Mouse (Mus musculus): ENCODE results near the gene Lamc2. TPM values are rescaled to one million over a fixed set of nuclear protein-coding genes. Genes with fewer than 3 reads are reported as not detected.

Lamc2 gene
- polyA plus RNA-seq, 1 experiment from 2014 or later, result 1.2 TPM

- ATAC-seq (replicated peaks), result no peak
- no peaks in the 10 kb centered on the region for H3K36me3 ChIP-seq
- no peaks in the 10 kb centered on the region for H3K27me3 ChIP-seq
These were observed 13.9 kb downstream of the Lamc2 start for GRCm38 (mm10) chr1:153172291-153172731.

GRCm38 (mm10) chr1:153171011-153171410 is 15.2 kb downstream of the Lamc2 start:
- no peak for ATAC-seq (replicated peaks)
- no peaks in the 10 kb centered on the region for H3K9me3 ChIP-seq

More at GRCm38 (mm10) chr1:153172291-153172731, 13.9 kb downstream of the Lamc2 start:
- H3K9me3 ChIP-seq, result no peaks in the 10 kb centered on the region
- no peak overlapping the region for H3K4me2 ChIP-seq (replicated peaks)
- no peak overlapping the region for H3K27ac ChIP-seq (replicated peaks)
- no peak overlapping the region for H3K9ac ChIP-seq (replicated peaks)
- 30% methylated on average over 9 of the region's 9 CpGs for WGBS
- H3K4me3 ChIP-seq, result no peak overlapping the region
- H3K4me1 ChIP-seq, result no peaks in the 10 kb centered on the region

DNA sequence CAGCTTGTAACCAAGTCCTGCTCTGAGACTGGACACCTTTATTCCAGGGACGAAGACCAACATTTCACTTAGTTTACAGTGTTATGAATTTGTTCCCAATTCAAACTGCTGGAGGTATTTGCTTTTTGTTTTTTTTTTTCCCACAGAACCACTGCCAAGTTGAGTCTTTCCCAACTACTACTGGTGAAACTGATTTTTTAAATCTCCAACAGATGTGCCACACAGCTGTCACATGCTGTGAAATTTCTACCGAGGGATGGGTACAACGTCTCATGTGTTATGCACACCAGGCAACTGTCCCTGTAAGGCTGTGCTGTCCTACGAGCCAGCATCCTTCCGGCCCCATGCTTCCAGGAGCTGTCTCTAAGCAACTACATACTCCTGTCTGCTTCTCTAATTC is 18.0 kb downstream of the Lamc2 start:
- WGBS, result 84% methylated on average over 5 of the region's 5 CpGs
- Histone ChIP-seq H3K9me3 (no peaks in the 10 kb centered on the region), H3K36me3 (no peaks in the 10 kb centered on the region), H3K4me1 (no peaks in the 10 kb centered on the region), H3K4me3 (no peak overlapping the region), H3K27me3 (no peaks in the 10 kb centered on the region), H3K4me2 (replicated peaks) (no peak overlapping the region), H3K27ac (replicated peaks) (no peak overlapping the region), H3K9ac (replicated peaks) (no peak overlapping the region)
- no peak for ATAC-seq (replicated peaks)

More at GRCm38 (mm10) chr1:153171011-153171410, 15.2 kb downstream of the Lamc2 start:
- Histone ChIP-seq H3K27ac (replicated peaks) (no peak overlapping the region), H3K27me3 (no peaks in the 10 kb centered on the region), H3K4me2 (replicated peaks) (no peak overlapping the region), H3K9ac (replicated peaks) (no peak overlapping the region), H3K36me3 (no peaks in the 10 kb centered on the region), H3K4me3 (no peak overlapping the region), H3K4me1 (no peaks in the 10 kb centered on the region)
- WGBS, result 82% methylated on average over 10 of the region's 10 CpGs

- ATAC-seq (replicated peaks), result no peak
- H3K9ac ChIP-seq (replicated peaks), result no peak overlapping the region
- no peak overlapping the region for H3K4me3 ChIP-seq
- H3K4me1 ChIP-seq, result no peaks in the 10 kb centered on the region
- H3K9me3 ChIP-seq, result no peaks in the 10 kb centered on the region
- no peaks in the 10 kb centered on the region for H3K27me3 ChIP-seq
- no peak overlapping the region for H3K4me2 ChIP-seq (replicated peaks)
- H3K36me3 ChIP-seq, result no peaks in the 10 kb centered on the region
- no peak overlapping the region for H3K27ac ChIP-seq (replicated peaks)
- WGBS, result 94% methylated on average over 3 of the region's 3 CpGs
These were observed 22.4 kb downstream of the Lamc2 start for GRCm38 (mm10) chr1:153163831-153164230.

DNA sequence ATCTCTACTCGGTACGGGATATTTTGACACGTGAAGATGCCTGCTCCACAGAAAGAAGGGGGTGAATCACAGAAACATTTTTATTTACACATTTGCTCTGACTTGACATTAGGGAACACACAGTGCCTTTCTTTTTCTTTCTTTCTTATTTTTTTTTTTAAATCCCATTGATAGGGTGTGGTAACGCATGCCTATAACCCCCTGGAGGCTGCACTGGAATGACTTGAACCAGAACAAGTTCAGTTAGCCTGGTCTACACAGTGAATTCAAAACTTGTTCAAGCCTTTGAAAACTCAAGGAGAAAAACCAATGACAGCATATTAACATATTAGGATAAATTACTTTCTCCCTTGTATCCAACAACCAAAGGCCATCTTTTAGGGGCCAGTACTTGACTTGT is 27.1 kb downstream of the Lamc2 start:
- no peak for ATAC-seq (replicated peaks)
- H3K36me3 ChIP-seq, result no peaks in the 10 kb centered on the region
- H3K9me3 ChIP-seq, result no peaks in the 10 kb centered on the region
- no peak overlapping the region for H3K4me3 ChIP-seq
- no peak overlapping the region for H3K27ac ChIP-seq (replicated peaks)
- no peak overlapping the region for H3K4me2 ChIP-seq (replicated peaks)
- WGBS, result 84% methylated on average over 4 of the region's 4 CpGs
- H3K27me3 ChIP-seq, result no peaks in the 10 kb centered on the region
- no peaks in the 10 kb centered on the region for H3K4me1 ChIP-seq
- H3K9ac ChIP-seq (replicated peaks), result no peak overlapping the region

DNA sequence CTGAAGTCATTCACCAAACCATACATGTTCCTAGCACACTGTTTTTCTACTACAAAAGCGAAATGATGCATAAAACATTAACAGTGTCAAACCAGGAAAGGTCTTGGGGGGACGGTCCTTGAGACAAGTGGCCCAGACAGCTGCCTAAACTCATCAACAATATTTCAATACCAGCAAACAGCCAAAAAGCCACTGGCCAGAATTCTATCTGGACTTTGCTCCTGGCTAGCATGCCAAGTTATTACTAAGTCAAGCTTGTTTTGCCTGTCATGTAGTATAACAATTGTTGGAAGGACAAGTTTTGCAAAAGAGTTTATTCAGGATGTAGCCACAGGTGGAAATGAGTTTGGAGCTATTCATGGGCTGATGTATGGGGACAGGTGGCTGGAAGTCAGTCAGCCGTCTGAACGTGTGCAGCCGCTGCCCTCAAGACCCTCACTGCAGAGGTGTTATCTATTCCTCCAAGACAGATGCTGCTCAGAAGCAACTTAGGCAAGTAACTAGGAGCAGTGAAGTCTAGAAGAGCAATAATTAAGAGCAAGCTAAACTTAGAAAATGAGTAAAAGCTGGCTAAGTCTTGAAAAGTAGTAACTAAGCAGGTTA is 29.1 kb downstream of the Lamc2 start:
- Histone ChIP-seq H3K9ac (replicated peaks) (no peak overlapping the region), H3K4me2 (replicated peaks) (no peak overlapping the region), H3K4me1 (peaks cover 4% of the 10 kb centered on the region; the same call in 1 of the 2 replicates), H3K27me3 (no peaks in the 10 kb centered on the region), H3K36me3 (no peaks in the 10 kb centered on the region), H3K4me3 (no peak overlapping the region), H3K9me3 (no peaks in the 10 kb centered on the region), H3K27ac (replicated peaks) (no peak overlapping the region)
- no peak for ATAC-seq (replicated peaks)
- WGBS, result 82% methylated on average over 5 of the region's 5 CpGs

GRCm38 (mm10) chr1:153155364-153155763 is 30.9 kb downstream of the Lamc2 start:
- Histone ChIP-seq H3K27ac (replicated peaks) (no peak overlapping the region), H3K27me3 (no peaks in the 10 kb centered on the region), H3K9ac (replicated peaks) (no peak overlapping the region), H3K9me3 (no peaks in the 10 kb centered on the region), H3K4me1 (peaks cover 4% of the 10 kb centered on the region; the same call in 1 of the 2 replicates), H3K36me3 (no peaks in the 10 kb centered on the region), H3K4me3 (no peak overlapping the region), H3K4me2 (replicated peaks) (no peak overlapping the region)
- 86% methylated on average over 8 of the region's 8 CpGs for WGBS
- ATAC-seq (replicated peaks), result no peak

DNA sequence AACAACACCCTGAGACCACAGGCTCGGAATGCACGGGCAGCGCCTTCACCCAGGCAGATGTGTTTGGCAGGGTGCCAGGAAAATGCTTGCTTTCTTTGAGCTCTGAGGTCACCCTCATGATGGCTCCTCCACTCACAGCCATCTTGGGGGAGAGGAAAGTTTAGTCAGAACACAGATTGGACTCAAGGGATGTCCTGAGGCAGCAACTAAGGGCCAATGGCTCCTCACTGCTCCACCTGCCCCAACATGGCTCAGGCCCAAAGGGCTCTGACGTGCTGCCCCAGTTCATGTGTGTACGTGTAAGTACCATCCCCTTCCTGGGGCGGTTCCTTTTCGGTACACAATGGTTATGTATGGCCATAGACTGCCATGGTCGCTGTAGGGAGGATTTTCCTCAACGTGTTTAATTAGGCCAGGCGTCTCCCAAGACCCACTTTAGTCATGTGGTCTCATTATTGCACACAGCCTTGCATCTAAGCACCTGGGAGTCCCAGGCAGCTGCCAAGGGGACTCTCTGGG is 32.6 kb downstream of the Lamc2 start:
- Histone ChIP-seq H3K9ac (replicated peaks) (no peak overlapping the region), H3K9me3 (no peaks in the 10 kb centered on the region), H3K36me3 (no peaks in the 10 kb centered on the region), H3K4me1 (peaks cover 4% of the 10 kb centered on the region; the same call in 1 of the 2 replicates), H3K27me3 (no peaks in the 10 kb centered on the region), H3K4me2 (replicated peaks) (no peak overlapping the region), H3K27ac (replicated peaks) (no peak overlapping the region), H3K4me3 (no peak overlapping the region)
- WGBS, result 46% methylated on average over 10 of the region's 10 CpGs
- ATAC-seq (replicated peaks), result 0 out of 2 replicates have a peak, but pooled peaks have one; percentile 16

DNA sequence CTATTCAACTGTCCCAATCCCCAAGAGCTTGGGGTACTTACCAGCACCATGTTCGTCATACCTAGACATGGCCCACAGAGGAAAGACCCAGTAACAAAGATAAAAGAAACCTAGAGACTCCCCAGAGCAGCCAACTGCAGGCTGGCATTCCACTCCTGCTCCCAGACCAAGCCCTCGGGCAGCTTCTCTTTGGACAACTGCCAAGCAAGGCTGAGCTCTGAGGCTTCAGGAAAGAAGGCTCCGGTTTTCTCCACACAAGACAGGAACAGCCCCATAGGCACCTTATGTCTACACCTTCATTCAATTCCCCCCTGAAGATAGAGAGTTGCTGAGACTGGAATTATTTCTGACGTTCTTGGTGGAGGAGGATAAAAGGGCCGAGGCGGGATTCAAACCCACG is 33.7 kb downstream of the Lamc2 start:
- Histone ChIP-seq H3K36me3 (no peaks in the 10 kb centered on the region), H3K27me3 (no peaks in the 10 kb centered on the region), H3K9me3 (no peaks in the 10 kb centered on the region), H3K9ac (replicated peaks) (no peak overlapping the region), H3K4me2 (replicated peaks) (no peak overlapping the region), H3K27ac (replicated peaks) (no peak overlapping the region), H3K4me1 (peaks cover 4% of the 10 kb centered on the region; the same call in 1 of the 2 replicates), H3K4me3 (no peak overlapping the region)
- ATAC-seq (replicated peaks), result no peak
- 63% methylated on average over 7 of the region's 7 CpGs for WGBS

GRCm38 (mm10) chr1:153145791-153146190 is 40.5 kb downstream of the Lamc2 start:
- Histone ChIP-seq H3K4me2 (replicated peaks) (no peak overlapping the region), H3K27ac (replicated peaks) (no peak overlapping the region), H3K27me3 (no peaks in the 10 kb centered on the region), H3K36me3 (no peaks in the 10 kb centered on the region), H3K4me1 (0 out of 2 replicates have a peak, but pooled peaks cover 5% of the 10 kb centered on the region), H3K4me3 (no peak overlapping the region), H3K9me3 (no peaks in the 10 kb centered on the region), H3K9ac (replicated peaks) (no peak overlapping the region)
- no peak for ATAC-seq (replicated peaks)
- WGBS, result 83% methylated on average over 5 of the region's 5 CpGs

GRCm38 (mm10) chr1:153144021-153144420 is 42.2 kb downstream of the Lamc2 start:
- Histone ChIP-seq H3K9ac (replicated peaks) (no peak overlapping the region), H3K27me3 (no peaks in the 10 kb centered on the region), H3K36me3 (no peaks in the 10 kb centered on the region), H3K4me2 (replicated peaks) (no peak overlapping the region), H3K9me3 (no peaks in the 10 kb centered on the region), H3K27ac (replicated peaks) (no peak overlapping the region), H3K4me3 (no peak overlapping the region), H3K4me1 (0 out of 2 replicates have a peak, but pooled peaks cover 5% of the 10 kb centered on the region)
- WGBS, result 85% methylated on average over 11 of the region's 11 CpGs
- no peak for ATAC-seq (replicated peaks)

DNA sequence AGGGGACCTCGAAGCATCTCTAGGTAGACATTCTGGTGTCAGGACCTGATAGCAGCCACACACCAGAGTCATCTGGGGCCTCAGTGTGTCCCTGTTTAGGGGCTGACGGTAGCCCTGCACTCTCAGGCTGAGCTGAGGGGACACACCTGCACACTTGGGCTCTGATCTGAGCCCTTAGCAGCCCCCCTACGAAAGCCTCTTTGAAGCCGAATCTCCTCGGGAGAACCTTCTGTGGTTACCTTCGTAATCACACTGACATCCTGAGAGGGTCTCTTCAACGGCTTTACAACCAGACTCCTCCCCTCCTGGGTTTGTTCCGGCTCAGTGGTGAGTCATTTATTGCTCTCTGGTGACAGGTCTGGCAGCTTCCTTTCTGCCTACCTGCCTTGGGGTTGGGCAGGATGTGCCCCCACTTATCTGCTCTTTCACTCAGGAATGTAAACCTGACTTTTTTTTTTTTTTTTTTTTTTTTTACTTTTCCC is 45.5 kb downstream of the Lamc2 start:
- no peak overlapping the region for H3K27ac ChIP-seq (replicated peaks)
- WGBS, result 43% methylated on average over 8 of the region's 8 CpGs
- H3K4me1 ChIP-seq, result 0 out of 2 replicates have a peak, but pooled peaks cover 4% of the 10 kb centered on the region
- no peak overlapping the region for H3K4me3 ChIP-seq
- H3K36me3 ChIP-seq, result no peaks in the 10 kb centered on the region
- no peak overlapping the region for H3K4me2 ChIP-seq (replicated peaks)
- no peak for ATAC-seq (replicated peaks)
- no peak overlapping the region for H3K9ac ChIP-seq (replicated peaks)
- no peaks in the 10 kb centered on the region for H3K27me3 ChIP-seq
- no peaks in the 10 kb centered on the region for H3K9me3 ChIP-seq
